Mouse (Mus musculus) mouse embryonic stem cell (cell line): ENCODE measurements at regions not wholly inside any gene's neighbourhood (a gene's known extent, or its start where the extent isn't known, plus 50 kb on each side); places are given as distances from the start of the nearest gene placed in this dataset.
"Not testable (repeated sequence)": the region's sequence is repeated elsewhere in the genome, so short reads cannot be mapped to it uniquely, and the experiment has no call there.

Experiments used
- in situ Hi-C, 2 experiments: fragments of 300-500 bp; cut with MboI; formaldehyde crosslinking; loops; 1 replicate in 1 of 2; 3 replicates in 1 of 2; pipeline ENCODE4 v1.14.3; 2019 to 2020; ENCODE audit warnings: low sequenced_read_pairs in 2 of 2, low pct_unique_long_range_greater_than_20kb in 1 of 2, mixed read lengths in 1 of 2; ENCODE audit not compliant: unreplicated experiment in 1 of 2

- in situ Hi-C loops: loop anchor here (25.0 kb wide), 1 partner anchor 212 kb away; no protein-coding TSS in a partner anchor
Measured at GRCm38 (mm10) chr9:41449233-41449632, 287.7 kb upstream of the Ubash3b start.

DNA sequence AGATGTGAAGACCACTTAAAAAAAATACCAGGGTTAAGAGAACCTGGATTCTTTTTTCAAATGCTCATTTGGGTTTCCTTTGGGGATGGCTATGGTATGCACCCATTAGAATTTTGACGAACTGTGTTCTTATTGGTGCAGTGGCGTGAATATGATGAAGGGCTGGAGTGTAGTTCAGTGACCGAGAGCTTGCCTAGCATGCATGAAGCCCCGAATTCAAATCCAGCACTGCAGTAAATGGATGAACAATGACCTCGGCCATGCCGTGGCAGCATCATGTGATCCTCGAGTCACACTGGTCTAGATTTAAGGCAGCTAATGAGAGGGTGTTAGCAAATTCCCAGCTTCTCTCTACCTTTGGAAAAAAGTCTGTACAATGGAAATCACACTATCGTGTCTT lies 286.4 kb upstream of the Ubash3b start:
- in situ Hi-C loops: loop anchor here (25.0 kb wide), 1 partner anchor 211 kb away; no protein-coding TSS in a partner anchor

GRCm38 (mm10) chr9:41447211-41447875 lies 285.8 kb upstream of the Ubash3b start:
- in situ Hi-C loops: loop anchor here (25.0 kb wide), 1 partner anchor 210 kb away; no protein-coding TSS in a partner anchor

DNA sequence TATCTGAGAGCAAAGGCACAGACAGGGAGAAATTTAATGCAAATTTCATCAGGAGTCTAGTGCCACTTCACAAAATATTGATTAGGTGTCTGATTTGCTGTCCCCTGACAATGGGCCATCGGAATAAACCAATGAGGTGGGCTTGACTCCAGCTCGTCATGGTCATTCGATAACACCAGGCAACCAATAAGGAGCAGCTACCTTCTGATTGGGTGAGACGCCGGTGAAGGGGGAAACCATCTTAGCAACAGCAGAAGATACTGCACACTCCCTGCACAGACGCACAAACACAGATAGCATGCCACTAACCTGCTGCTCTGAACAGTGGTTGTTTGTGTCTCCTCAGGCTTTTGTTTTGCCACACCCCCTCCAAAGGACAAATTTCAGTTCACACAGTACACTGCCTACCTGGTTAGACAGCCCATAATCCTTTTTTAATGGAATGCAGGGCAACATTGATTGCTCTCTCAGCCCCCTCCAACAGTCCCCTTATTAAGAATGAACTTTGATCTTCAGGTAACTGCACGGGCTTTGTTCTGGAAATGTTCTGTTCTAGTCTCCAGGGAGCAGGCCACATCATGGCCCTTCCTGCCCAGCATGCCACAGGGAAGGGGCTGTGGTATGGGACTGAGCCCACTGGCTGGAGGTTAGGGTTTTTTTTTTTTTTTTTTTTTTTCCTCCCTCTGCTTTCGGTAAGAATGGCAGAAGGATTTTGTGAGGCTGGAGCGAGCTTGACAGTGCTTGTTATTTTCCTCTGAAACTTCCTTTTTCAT lies 285.1 kb upstream of the Ubash3b start:
- in situ Hi-C loops: loop anchor here (25.0 kb wide), 1 partner anchor 209 kb away; no protein-coding TSS in a partner anchor

- in situ Hi-C loops: loop anchor here (25.0 kb wide), 1 partner anchor 205 kb away; no protein-coding TSS in a partner anchor
Measured at GRCm38 (mm10) chr9:41442418-41442817, 280.9 kb upstream of the Ubash3b start.

DNA sequence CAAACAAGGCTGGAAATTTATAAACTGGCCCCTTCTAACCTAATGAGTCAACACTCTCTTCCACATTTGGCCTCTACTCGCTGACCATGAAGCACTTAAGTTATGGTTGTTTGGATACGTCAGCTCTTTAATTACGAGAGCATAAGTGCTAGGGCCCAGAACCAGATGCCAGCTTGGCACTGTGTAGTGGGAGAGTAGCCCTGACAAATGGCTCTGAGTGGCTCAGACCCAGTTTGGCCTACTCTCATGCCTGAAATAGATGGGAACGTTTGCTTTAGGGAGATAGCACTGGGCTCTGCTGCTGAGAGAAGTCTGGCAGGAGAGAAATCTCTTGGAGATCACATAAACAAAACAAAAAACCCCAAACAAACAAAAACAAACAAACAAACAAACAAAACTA lies 278.5 kb upstream of the Ubash3b start:
- in situ Hi-C loops: loop anchor here (25.0 kb wide), 1 partner anchor 203 kb away; no protein-coding TSS in a partner anchor

DNA sequence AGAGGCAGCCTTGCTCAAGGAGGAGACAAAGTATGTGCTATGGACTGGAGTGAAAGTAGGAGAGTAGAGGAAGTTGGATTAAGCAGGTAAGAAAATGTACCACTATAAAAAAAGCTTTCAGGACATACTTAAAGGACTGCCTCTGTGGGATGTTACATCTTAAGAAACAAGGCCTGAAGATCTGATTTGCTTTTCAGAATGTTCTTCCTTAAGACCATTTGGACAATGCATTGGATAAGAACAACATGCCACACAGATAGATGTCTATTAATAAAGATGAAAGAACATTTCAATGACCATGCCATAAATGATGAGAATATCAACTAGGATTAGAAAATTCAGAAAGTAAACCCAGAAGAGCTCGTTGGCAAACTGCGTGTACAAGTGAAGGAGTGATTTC lies 276.6 kb upstream of the Ubash3b start:
- in situ Hi-C loops: loop anchor here (25.0 kb wide), 1 partner anchor 201 kb away; no protein-coding TSS in a partner anchor

GRCm38 (mm10) chr9:41430391-41431343 lies 269.2 kb upstream of the Ubash3b start:
- in situ Hi-C loops: loop anchor here (25.0 kb wide), 1 partner anchor 193 kb away; no protein-coding TSS in a partner anchor

GRCm38 (mm10) chr9:41429711-41430390 lies 268.4 kb upstream of the Ubash3b start:
- in situ Hi-C loops: loop anchor here (25.0 kb wide), 1 partner anchor 193 kb away; no protein-coding TSS in a partner anchor

- in situ Hi-C loops: loop anchor here (25.0 kb wide), 1 partner anchor 192 kb away; no protein-coding TSS in a partner anchor
Measured at GRCm38 (mm10) chr9:41429236-41429635, 267.7 kb upstream of the Ubash3b start.

GRCm38 (mm10) chr9:41426698-41427097 lies 265.2 kb upstream of the Ubash3b start:
- in situ Hi-C loops: loop anchor here (25.0 kb wide), 1 partner anchor 189 kb away; no protein-coding TSS in a partner anchor

GRCm38 (mm10) chr9:41425225-41425624 lies 263.7 kb upstream of the Ubash3b start:
- in situ Hi-C loops: loop anchor here (25.0 kb wide), 1 partner anchor 188 kb away; no protein-coding TSS in a partner anchor

GRCm38 (mm10) chr9:41413791-41414190 lies 252.3 kb upstream of the Ubash3b start:
- in situ Hi-C loops: no loop called here

DNA sequence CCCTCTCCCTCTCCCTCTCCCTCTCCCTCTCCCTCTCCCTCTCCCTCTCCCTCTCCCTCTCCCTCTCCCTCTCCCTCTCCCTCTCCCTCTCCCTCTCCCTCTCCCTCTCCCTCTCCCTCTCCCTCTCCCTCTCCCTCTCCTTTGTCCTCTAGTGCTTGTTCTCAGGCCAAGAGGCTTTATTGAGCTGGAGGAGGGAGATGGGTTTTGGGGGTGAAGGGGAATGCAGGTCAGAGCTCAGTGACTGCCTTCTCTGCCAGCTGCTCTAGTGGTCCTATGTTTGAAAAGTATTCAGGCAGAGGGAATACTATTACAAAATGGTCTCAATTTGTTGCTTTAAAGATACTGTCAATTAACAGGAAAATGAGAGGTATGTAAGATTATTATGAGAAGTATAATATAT lies 251.6 kb upstream of the Ubash3b start:
- in situ Hi-C loops: not testable (repeated sequence)

DNA sequence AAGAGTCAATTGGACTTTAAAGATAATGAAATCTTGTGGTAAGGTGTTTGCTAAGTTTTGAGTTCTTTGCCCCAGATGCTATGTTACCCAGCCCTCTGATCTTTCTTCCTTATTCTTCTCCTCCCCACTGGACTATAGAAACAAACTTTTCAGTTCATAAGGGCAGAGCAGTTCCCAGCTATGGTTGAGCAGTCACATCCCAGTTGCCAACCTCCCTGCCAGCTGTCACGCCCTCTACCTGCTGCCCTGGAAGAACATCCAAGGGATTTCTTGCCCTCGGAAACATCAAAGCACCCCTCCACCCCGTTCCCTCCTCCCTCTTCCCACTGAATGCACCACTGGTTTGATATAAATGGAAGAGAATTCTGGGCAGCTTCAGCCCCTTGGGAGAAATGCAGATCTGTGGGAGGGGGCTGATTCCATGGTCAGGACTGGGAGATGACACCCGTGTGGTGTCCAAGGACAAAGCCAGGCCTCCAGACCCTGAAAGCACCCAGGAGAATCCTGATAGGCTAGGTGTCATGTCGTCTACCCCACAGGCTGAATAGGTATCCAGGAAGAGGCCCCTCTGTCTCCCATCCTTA lies 250.8 kb upstream of the Ubash3b start:
- in situ Hi-C loops: no loop called here

DNA sequence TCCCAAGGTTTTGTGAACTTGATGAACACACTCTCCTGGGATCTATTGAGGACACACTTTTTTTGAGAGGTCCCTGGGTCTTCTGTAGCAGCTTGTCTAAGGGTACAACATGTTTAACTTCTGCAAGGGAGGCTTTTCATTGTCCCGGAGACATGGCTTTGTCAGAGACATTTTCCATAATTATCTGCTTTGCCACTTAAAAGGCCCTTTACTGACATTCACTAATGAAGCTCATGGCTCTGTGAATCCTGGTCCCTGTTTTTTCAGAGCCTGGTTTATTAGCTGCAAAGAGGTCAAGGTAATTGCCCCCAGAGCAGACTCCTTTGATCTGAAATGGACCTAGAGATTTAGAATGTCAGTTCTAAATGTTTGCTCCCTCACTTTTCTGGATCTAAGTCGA lies 246.8 kb upstream of the Ubash3b start:
- in situ Hi-C loops: no loop called here

GRCm38 (mm10) chr9:41407078-41407477 lies 245.6 kb upstream of the Ubash3b start:
- in situ Hi-C loops: no loop called here
